Mouse (Mus musculus) CH12.LX (cell line): Measurements from ENCODE around the gene Sdsl. TPM values are rescaled to one million over a fixed set of nuclear protein-coding genes. Genes with fewer than 3 reads are reported as not detected.

Experiments used
- DNase-seq: peaks from one replicate; pipeline ENCODE4 v3.0.0-alpha.2; 2013; ENCODE audit errors: extremely low read depth
- H3K27ac ChIP-seq: 2 replicates; pipeline ENCODE4 v1.5.1; 2012; ENCODE audit warnings: low read depth, mild to moderate bottlenecking, control low read depth, moderate library complexity; ENCODE audit not compliant: insufficient read depth
- H3K27me3 ChIP-seq: replicated peaks from 2 replicates; pipeline ENCODE3; 2012; ENCODE audit warnings: inconsistent platforms
- H3K36me3 ChIP-seq, 2 experiments: replicated peaks in 1 of 2; 2 replicates each; pipeline versions ENCODE3 to v1.6.1; 2012; ENCODE audit warnings: inconsistent platforms in 1 of 2, low read length in 1 of 2, mild to moderate bottlenecking in 1 of 2, mixed read lengths in 1 of 2, moderate library complexity in 1 of 2; ENCODE audit not compliant: control insufficient read depth in 1 of 2, insufficient read depth in 1 of 2
- H3K4me1 ChIP-seq, 2 experiments: 2 replicates each; pipeline ENCODE4 v1.6.1; 2012; ENCODE audit warnings: inconsistent platforms in 1 of 2, moderate library complexity in 1 of 2; ENCODE audit not compliant: insufficient read depth in 2 of 2, control insufficient read depth in 1 of 2
- H3K4me2 ChIP-seq: 2 replicates; pipeline ENCODE4 v1.6.1; 2012; ENCODE audit warnings: low read depth, mild to moderate bottlenecking, control low read depth; ENCODE audit not compliant: poor library complexity, insufficient read depth, severe bottlenecking
- H3K4me3 ChIP-seq, 3 experiments: fragments of 150-350 bp in 1 of 3; sonication (generic) in 1 of 3; replicated peaks in 1 of 3; 2 replicates each; pipeline versions ENCODE3 to v1.5.1; 2011 to 2012; ENCODE audit warnings: low read depth in 2 of 3, low read length in 2 of 3, mild to moderate bottlenecking in 2 of 3, moderate library complexity in 2 of 3, control low read depth in 1 of 3, improper control_type of control experiment in 1 of 3, inconsistent platforms in 1 of 3, mixed read lengths in 1 of 3; ENCODE audit not compliant: poor library complexity in 1 of 3
- H3K79me2 ChIP-seq: replicated peaks from 2 replicates; pipeline ENCODE4 v1.6.1; 2012; ENCODE audit warnings: mild to moderate bottlenecking, moderate library complexity; ENCODE audit not compliant: control insufficient read depth, poor library complexity, insufficient read depth, severe bottlenecking; ENCODE audit errors: extremely low read depth
- H3K9ac ChIP-seq: 2 replicates; pipeline ENCODE4 v1.6.1; 2012; ENCODE audit warnings: low read depth, mild to moderate bottlenecking, control low read depth, moderate library complexity; ENCODE audit not compliant: insufficient read depth
- H3K9me3 ChIP-seq: replicated peaks from 2 replicates; pipeline ENCODE3; 2012; ENCODE audit warnings: low read length, inconsistent platforms, mixed read lengths
- BHLHE40 ChIP-seq: IDR thresholded peaks from 2 replicates; pipeline ENCODE4 v1.6.1; 2011; ENCODE audit warnings: mild to moderate bottlenecking, low read depth, low read length, improper control_type of control experiment
- ELF1 ChIP-seq: IDR thresholded peaks from 2 replicates; pipeline ENCODE4 v1.6.1; 2014; ENCODE audit warnings: low read depth, mild to moderate bottlenecking, inconsistent platforms, low read length, improper control_type of control experiment
- EP300 ChIP-seq: IDR thresholded peaks from 2 replicates; pipeline ENCODE4 v1.6.1; 2011; ENCODE audit warnings: low read length, improper control_type of control experiment
- HCFC1 ChIP-seq: IDR thresholded peaks from 2 replicates; pipeline ENCODE4 v1.6.1; 2012; ENCODE audit warnings: low read depth, mild to moderate bottlenecking, inconsistent platforms, low read length, improper control_type of control experiment
- IRF4 ChIP-seq: IDR thresholded peaks from 2 replicates; pipeline ENCODE4 v1.6.1; 2014; ENCODE audit warnings: low read depth, mild to moderate bottlenecking, inconsistent platforms, low read length, improper control_type of control experiment
- JUN ChIP-seq: IDR thresholded peaks from 2 replicates; pipeline ENCODE4 v1.6.1; 2011; ENCODE audit warnings: low read depth, mild to moderate bottlenecking, low read length, improper control_type of control experiment, moderate library complexity; ENCODE audit not compliant: insufficient read depth
- KAT2A ChIP-seq: IDR thresholded peaks from 2 replicates; pipeline ENCODE4 v1.6.1; 2012; ENCODE audit warnings: low read length, improper control_type of control experiment, inconsistent platforms; ENCODE audit not compliant: insufficient replicate concordance
- MAFK ChIP-seq: IDR thresholded peaks from 2 replicates; pipeline ENCODE4 v1.6.1; 2011; ENCODE audit warnings: low read length, improper control_type of control experiment; ENCODE audit not compliant: insufficient replicate concordance
- MAZ ChIP-seq: IDR thresholded peaks from 2 replicates; pipeline ENCODE4 v1.6.1; 2012; ENCODE audit warnings: low read depth, mild to moderate bottlenecking, inconsistent platforms, low read length, improper control_type of control experiment, moderate library complexity
- MEF2A ChIP-seq: IDR thresholded peaks from 2 replicates; pipeline ENCODE4 v1.6.1; 2014; ENCODE audit warnings: low read depth, mild to moderate bottlenecking, inconsistent platforms, low read length, improper control_type of control experiment, borderline replicate concordance
- POLR2A ChIP-seq: IDR thresholded peaks from 2 replicates; pipeline ENCODE4 v1.6.1; 2011; ENCODE audit warnings: low read depth, mild to moderate bottlenecking, improper control_type of control experiment, low read length
- POLR2AphosphoS2 ChIP-seq: IDR thresholded peaks from 2 replicates; pipeline ENCODE4 v1.6.1; 2011; ENCODE audit warnings: low read depth, low read length, improper control_type of control experiment
- RCOR1 ChIP-seq: conservative IDR thresholded peaks from 2 replicates; pipeline ENCODE4 v1.6.1; 2012; ENCODE audit warnings: low read depth, mild to moderate bottlenecking, inconsistent platforms, low read length, improper control_type of control experiment
- TCF12 ChIP-seq: IDR thresholded peaks from 2 replicates; pipeline ENCODE4 v1.6.1; 2014; ENCODE audit warnings: low read depth, mild to moderate bottlenecking, inconsistent platforms, low read length, improper control_type of control experiment
- UBTF ChIP-seq: IDR thresholded peaks from 2 replicates; pipeline ENCODE4 v1.6.1; 2012; ENCODE audit warnings: low read depth, mild to moderate bottlenecking, inconsistent platforms, low read length, improper control_type of control experiment, moderate library complexity
- USF1 ChIP-seq: IDR thresholded peaks from 2 replicates; pipeline ENCODE4 v1.6.1; 2014; ENCODE audit warnings: low read depth, mild to moderate bottlenecking, inconsistent platforms, low read length, improper control_type of control experiment
- ZNF384 ChIP-seq: IDR thresholded peaks from 2 replicates; pipeline ENCODE4 v1.6.1; 2012; ENCODE audit warnings: low read depth, low read length, improper control_type of control experiment, inconsistent platforms
- dilution Hi-C: fragments of 300-500 bp; cut with MboI; formaldehyde crosslinking; loops from 2 replicates; pipeline ENCODE4 v1.14.3; 2020; ENCODE audit warnings: low sequenced_read_pairs; ENCODE audit not compliant: extremely low pct_unique_long_range_greater_than_20kb, extremely low pct_ligation_motif_present
- in situ Hi-C: fragments of 300-500 bp; cut with MboI; formaldehyde crosslinking; loops from 3 replicates; pipeline ENCODE4 v1.14.3; 2019; ENCODE audit warnings: low sequenced_read_pairs, low pct_ligation_motif_present, low pct_unique_long_range_greater_than_20kb, mixed read lengths
- polyA plus RNA-seq: library from polyadenylated mRNA; unstranded; fragments of >175 nt; gene quantifications from 2 replicates; pipeline ENCODE4 v1.2.1, GENCODE M21; 2012; ENCODE audit warnings: low read depth; ENCODE audit not compliant: insufficient read length
- total RNA-seq, 2 experiments: library from RNA; depleted of rRNA; stranded (reverse); fragments of 300-350 nt in 1 of 2; fragments of >200 nt in 1 of 2; gene quantifications; 2 replicates each; pipeline ENCODE4 v1.2.3; 2012 to 2014

Sdsl gene
- total and polyA plus RNA-seq, 3 experiments: 0.37 to 4.0 TPM; not detected in 1

GRCm38 (mm10) chr5:120420106-120420505, 52.5 kb downstream of the Sdsl start:
- no peak overlapping the region for H3K4me3 ChIP-seq
- H3K79me2 ChIP-seq: no peaks in the 10 kb centered on the region
- no peaks in the 10 kb centered on the region for H3K36me3 ChIP-seq
- H3K4me2 ChIP-seq: no peak overlapping the region
- H3K27ac ChIP-seq: no peak overlapping the region
- no peak for TF ChIP-seq POLR2A
- no peak for TF ChIP-seq TCF12
- no peak for TF ChIP-seq KAT2A
- TF ChIP-seq EP300: no peak
- TF ChIP-seq ZNF384: no peak
- TF ChIP-seq RCOR1: no peak
- TF ChIP-seq MAFK: no peak
- no peak for TF ChIP-seq POLR2AphosphoS2
- TF ChIP-seq USF1: no peak
- TF ChIP-seq MEF2A: no peak
- TF ChIP-seq BHLHE40: no peak
- no peak for TF ChIP-seq IRF4
- TF ChIP-seq UBTF: no peak
- TF ChIP-seq MAZ: no peak
- H3K4me1 ChIP-seq: no peaks in the 10 kb centered on the region
- no peaks in the 10 kb centered on the region for H3K9me3 ChIP-seq
- no peak for DNase-seq
- in situ Hi-C loops (loop anchor here (25.0 kb wide), 1 partner anchor 108 kb away; no protein-coding TSS in a partner anchor), dilution Hi-C loops (no loop called here)
- peaks cover 85% of the 10 kb centered on the region for H3K27me3 ChIP-seq
- H3K9ac ChIP-seq: no peak overlapping the region

GRCm38 (mm10) chr5:120413436-120413835, 59.2 kb downstream of the Sdsl start:
- peaks cover 13% of the 10 kb centered on the region for H3K9me3 ChIP-seq
- TF ChIP-seq BHLHE40 (no peak), ZNF384 (no peak), HCFC1 (no peak), JUN (no peak), ELF1 (no peak)
- H3K9ac ChIP-seq: no peak overlapping the region
- H3K27ac ChIP-seq: no peak overlapping the region
- in situ Hi-C loops: loop anchor here (25.0 kb wide), 1 partner anchor 101 kb away; no protein-coding TSS in a partner anchor
- H3K4me1 ChIP-seq: peaks cover 10 to 16% of the 10 kb centered on the region in 2 experiments
- H3K79me2 ChIP-seq: no peaks in the 10 kb centered on the region
- dilution Hi-C loops: no loop called here
- no peak for DNase-seq
- no peak overlapping the region for H3K4me3 ChIP-seq
- H3K27me3 ChIP-seq: peaks cover 92% of the 10 kb centered on the region
- no peaks in the 10 kb centered on the region for H3K36me3 ChIP-seq
- no peak overlapping the region for H3K4me2 ChIP-seq
